Mouse (Mus musculus) stomach, embryonic 14.5 days (tissue): Measurements from ENCODE around the gene Fam118a. TPM values are rescaled to one million over a fixed set of nuclear protein-coding genes. Genes with fewer than 3 reads are reported as not detected.

Source experiments
- ATAC-seq: fragments of 200-750 bp; cut with Nextera tagmentation; 2 replicates; pipeline ENCODE4 v1.8.0; 2017; ENCODE audit warnings: low read depth, moderate TSS enrichment; ENCODE audit not compliant: insufficient number of reproducible peaks, insufficient read depth, low FRiP score
- H3K27ac ChIP-seq: fragments of 300-500 bp; sonication (generic); 2 replicates; pipeline ENCODE4 v1.5.1; 2014; ENCODE audit warnings: mild to moderate bottlenecking, low read length, moderate library complexity, mixed read lengths
- H3K27me3 ChIP-seq: fragments of 300-500 bp; sonication (generic); 2 replicates; pipeline ENCODE4 v1.6.1; 2014; ENCODE audit warnings: low read length, control low read depth, mixed read lengths; ENCODE audit not compliant: control insufficient read depth, insufficient read depth
- H3K36me3 ChIP-seq: fragments of 300-500 bp; sonication (generic); 2 replicates; pipeline ENCODE4 v1.6.1; 2014; ENCODE audit warnings: mild to moderate bottlenecking, control low read depth, low read length, moderate library complexity, mixed read lengths; ENCODE audit not compliant: control insufficient read depth, insufficient read depth
- H3K4me1 ChIP-seq: fragments of 300-500 bp; sonication (generic); 2 replicates; pipeline ENCODE4 v1.6.1; 2014; ENCODE audit warnings: low read length, control low read depth, mixed read lengths; ENCODE audit not compliant: control insufficient read depth, insufficient read depth
- H3K4me2 ChIP-seq: fragments of 300-500 bp; sonication (generic); replicated peaks from 2 replicates; pipeline ENCODE4 v1.6.1; 2014; ENCODE audit warnings: low read depth, low read length, control low read depth
- H3K4me3 ChIP-seq: fragments of 300-500 bp; sonication (generic); 2 replicates; pipeline ENCODE4 v1.5.1; 2014; ENCODE audit warnings: low read depth, low read length, control low read depth
- H3K9ac ChIP-seq: fragments of 300-500 bp; sonication (generic); replicated peaks from 2 replicates; pipeline ENCODE4 v1.6.1; 2014; ENCODE audit warnings: low read depth, mild to moderate bottlenecking, control low read depth, low read length, moderate library complexity, mixed read lengths
- H3K9me3 ChIP-seq: fragments of 300-500 bp; sonication (generic); 2 replicates; pipeline ENCODE4 v1.6.1; 2016; ENCODE audit warnings: low read depth, low read length, control low read depth; ENCODE audit not compliant: control insufficient read depth
- WGBS: fragments of 180-500 bp; shearing (Covaris S2); extraction: QIAGEN DNeasy Blood & Tissue Kit; methylation state at CpG from one replicate; pipeline ENCODE4 v1.1.7; 2014; 5-methylcytosine and 5-hydroxymethylcytosine counted together
- polyA plus RNA-seq: library from polyadenylated mRNA; unstranded; fragments of >200 nt; fragmentation: Nextera tagmentation; extraction: Ambion mirVana; gene quantifications from 2 replicates; pipeline ENCODE4 v1.2.1, GENCODE M21; 2014

The Fam118a gene
- polyA plus RNA-seq, 1 experiment from 2014 or later: 30.7 TPM

- Histone ChIP-seq H3K4me2 (no peak overlapping the region), H3K4me3 (no peak overlapping the region), H3K27ac (no peak overlapping the region), H3K4me1 (no peaks in the 10 kb centered on the region), H3K27me3 (no peaks in the 10 kb centered on the region), H3K9me3 (no peaks in the 10 kb centered on the region), H3K9ac (no peak overlapping the region), H3K36me3 (no peaks in the 10 kb centered on the region)
- 18% methylated on average over 29 of the region's 29 CpGs for WGBS
- ATAC-seq: peak; percentile 77; the same call in 1 of the 2 replicates
Measured at GRCm38 (mm10) chr15:85000984-85001982, 27.5 kb upstream of the Fam118a start.

DNA sequence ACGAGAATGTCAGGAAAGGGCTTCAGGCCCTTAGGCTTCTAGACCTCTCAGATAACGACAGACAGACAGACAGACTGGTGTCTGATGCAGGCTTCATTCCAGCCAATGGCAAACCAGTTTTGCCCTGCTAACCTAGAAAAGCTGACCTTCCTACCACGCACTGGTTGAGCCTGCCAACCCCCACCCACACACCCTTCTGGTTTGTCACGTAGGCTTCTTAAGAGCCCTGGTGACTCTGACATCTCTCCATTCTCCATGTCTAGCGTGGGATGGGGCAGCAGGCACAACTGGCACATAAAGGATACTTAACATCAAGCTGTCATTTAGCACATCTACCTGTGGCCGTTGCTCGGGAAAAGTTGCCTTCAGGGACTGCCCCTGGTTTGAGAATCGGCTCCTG, 19.1 kb upstream of the Fam118a start:
- Histone ChIP-seq H3K9me3 (no peaks in the 10 kb centered on the region), H3K4me2 (no peak overlapping the region), H3K27me3 (no peaks in the 10 kb centered on the region), H3K4me3 (no peak overlapping the region), H3K9ac (no peak overlapping the region), H3K4me1 (peaks cover 11% of the 10 kb centered on the region; the same call in 1 of the 2 replicates), H3K27ac (no peak overlapping the region), H3K36me3 (no peaks in the 10 kb centered on the region)
- WGBS: 84% methylated on average over 8 of the region's 8 CpGs
- no peak for ATAC-seq

- peak; percentile 29; the same call in 1 of the 2 replicates for ATAC-seq
- no peaks in the 10 kb centered on the region for H3K9me3 ChIP-seq
- H3K27ac ChIP-seq: peak overlapping the region; percentile 64
- H3K9ac ChIP-seq: no peak overlapping the region
- peaks cover 14% of the 10 kb centered on the region; the same call in 1 of the 2 replicates for H3K4me1 ChIP-seq
- no peaks in the 10 kb centered on the region for H3K36me3 ChIP-seq
- no peaks in the 10 kb centered on the region for H3K27me3 ChIP-seq
- H3K4me3 ChIP-seq: no peak overlapping the region
- 14% methylated on average over 19 of the region's 19 CpGs for WGBS
- H3K4me2 ChIP-seq: peak overlapping the region; percentile 30; the same call in 1 of the 2 replicates
Measured at GRCm38 (mm10) chr15:85011895-85012661, 16.7 kb upstream of the Fam118a start.

GRCm38 (mm10) chr15:85012662-85013054, 16.1 kb upstream of the Fam118a start:
- H3K27ac ChIP-seq: peak overlapping the region; percentile 52; the same call in 1 of the 2 replicates
- no peaks in the 10 kb centered on the region for H3K9me3 ChIP-seq
- H3K36me3 ChIP-seq: no peaks in the 10 kb centered on the region
- H3K4me3 ChIP-seq: no peak overlapping the region
- H3K4me2 ChIP-seq: peak overlapping the region; percentile 30; the same call in 1 of the 2 replicates
- peak; percentile 62; the same call in 1 of the 2 replicates for ATAC-seq
- 37% methylated on average over 2 of the region's 2 CpGs for WGBS
- peaks cover 14% of the 10 kb centered on the region; the same call in 1 of the 2 replicates for H3K4me1 ChIP-seq
- H3K9ac ChIP-seq: no peak overlapping the region
- H3K27me3 ChIP-seq: no peaks in the 10 kb centered on the region

DNA sequence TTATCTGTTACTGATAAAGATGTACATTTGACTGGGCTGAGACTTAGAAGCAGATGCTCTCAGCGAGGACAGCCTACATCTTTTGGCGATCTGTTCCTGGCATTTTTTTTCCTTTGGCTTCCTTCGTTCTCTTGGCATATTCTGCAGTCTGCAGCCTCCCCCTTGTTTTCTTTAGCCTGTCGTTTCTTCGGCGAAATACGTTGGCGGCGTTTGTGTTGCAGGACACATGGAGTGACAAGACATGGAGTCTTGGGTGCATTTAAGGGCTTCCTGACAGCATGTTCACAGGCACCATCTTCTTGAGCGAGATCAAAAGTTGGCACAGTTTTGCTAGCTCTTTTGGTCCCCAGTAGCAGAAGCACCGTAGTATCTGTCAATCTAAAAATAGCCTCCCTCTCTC, 13.0 kb upstream of the Fam118a start:
- H3K27me3 ChIP-seq: no peaks in the 10 kb centered on the region
- 85% methylated on average over 11 of the region's 11 CpGs for WGBS

GRCm38 (mm10) chr15:85016951-85017664, 11.6 kb upstream of the Fam118a start, which contains the start of gene Upk3a:
TSS of gene Upk3a (plus strand) at chr15:85017141.
- no peaks in the 10 kb centered on the region for H3K27me3 ChIP-seq
- H3K9ac ChIP-seq: no peak within 1 kb of the TSS
- H3K4me2 ChIP-seq: peak within 1 kb of the TSS; percentile 12; the same call in 1 of the 2 replicates
- no peak for ATAC-seq
- no peak within 1 kb of the TSS for H3K27ac ChIP-seq
- no peaks in the 10 kb centered on the region for H3K9me3 ChIP-seq
- no peak within 1 kb of the TSS for H3K4me3 ChIP-seq
- WGBS: 7% methylated on average over 21 of the region's 21 CpGs
- H3K4me1 ChIP-seq: peaks cover 9% of the 10 kb centered on the region; the same call in 1 of the 2 replicates
- no peaks in the 10 kb centered on the region for H3K36me3 ChIP-seq

More for the DNA sequence above, 13.0 kb upstream of the Fam118a start:
- Histone ChIP-seq H3K36me3 (no peaks in the 10 kb centered on the region), H3K4me3 (no peak overlapping the region), H3K9me3 (no peaks in the 10 kb centered on the region), H3K27ac (no peak overlapping the region), H3K9ac (no peak overlapping the region), H3K4me1 (peaks cover 14% of the 10 kb centered on the region; the same call in 1 of the 2 replicates), H3K4me2 (no peak overlapping the region)
- no peak for ATAC-seq

- H3K36me3 ChIP-seq: no peaks in the 10 kb centered on the region
- H3K9ac ChIP-seq: no peak overlapping the region
- H3K9me3 ChIP-seq: no peaks in the 10 kb centered on the region
- no peak overlapping the region for H3K27ac ChIP-seq
- WGBS: 68% methylated on average over 4 of the region's 4 CpGs
- H3K27me3 ChIP-seq: no peaks in the 10 kb centered on the region
- ATAC-seq: no peak
- no peak overlapping the region for H3K4me3 ChIP-seq
- no peak overlapping the region for H3K4me2 ChIP-seq
- H3K4me1 ChIP-seq: no peaks in the 10 kb centered on the region
Measured at GRCm38 (mm10) chr15:85022211-85022610, 6.5 kb upstream of the Fam118a start.
